Mouse (Mus musculus): ENCODE measurements around the gene Krt39.
A peak's percentile ranks its signal among the peaks of the same experiment; 100 is the strongest.

Krt39 gene

DNA sequence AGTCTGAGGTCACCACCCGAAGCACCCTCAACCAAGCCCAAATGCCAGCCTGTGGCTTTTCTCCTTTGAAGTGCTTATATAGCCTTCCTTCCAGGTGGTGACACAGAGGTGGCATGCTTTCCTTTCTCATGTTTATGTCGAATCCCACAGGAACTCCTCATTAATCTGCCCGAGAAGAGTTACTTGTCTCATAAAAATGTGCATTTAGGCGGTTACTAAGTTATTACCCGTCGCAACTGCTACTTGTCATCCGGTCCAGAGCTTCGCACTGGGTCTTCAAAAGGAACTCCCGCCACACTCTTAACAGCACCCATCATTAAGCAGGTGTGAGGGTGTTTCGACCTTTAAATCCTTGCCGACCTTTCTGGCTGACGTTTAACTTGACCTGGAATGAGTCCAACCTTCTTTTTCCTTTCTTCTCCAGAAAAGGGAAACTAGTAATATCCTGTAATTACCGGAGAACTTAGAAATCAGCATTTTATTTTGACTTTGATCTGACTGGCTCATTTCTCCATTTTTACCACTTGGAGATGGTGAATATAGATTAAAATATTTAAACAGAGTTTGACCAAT lies at the start of gene Krt39:
Gene Krt39, minus strand, starts transcription at position 51 of the 573 bp plus-strand sequence.
- no peak for DNase-seq

DNA sequence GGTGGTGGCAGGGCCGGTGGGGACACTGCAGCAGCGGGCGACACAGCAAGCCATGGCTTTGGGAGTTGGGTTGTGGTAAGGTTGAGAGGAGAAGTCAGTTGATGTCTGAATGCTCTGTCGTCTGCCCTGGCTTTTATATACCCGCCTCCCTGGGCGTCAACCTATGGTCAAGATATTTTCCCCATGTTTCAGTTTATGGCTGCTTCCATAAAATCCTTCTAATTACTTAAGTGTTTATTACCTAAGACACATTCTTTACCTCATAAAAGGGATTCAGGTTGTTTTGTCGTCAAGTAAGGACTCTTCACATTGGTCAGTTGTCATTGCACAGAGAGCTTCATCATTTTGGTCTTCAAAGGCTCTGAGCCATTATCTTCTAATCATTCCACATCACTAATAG lies 45.4 kb upstream of the Krt39 start, which contains the start of gene Krtap3-1:
Gene Krtap3-1, minus strand, starts transcription at position 101 of the 400 bp plus-strand sequence.
- DNase-seq = no peak

DNA sequence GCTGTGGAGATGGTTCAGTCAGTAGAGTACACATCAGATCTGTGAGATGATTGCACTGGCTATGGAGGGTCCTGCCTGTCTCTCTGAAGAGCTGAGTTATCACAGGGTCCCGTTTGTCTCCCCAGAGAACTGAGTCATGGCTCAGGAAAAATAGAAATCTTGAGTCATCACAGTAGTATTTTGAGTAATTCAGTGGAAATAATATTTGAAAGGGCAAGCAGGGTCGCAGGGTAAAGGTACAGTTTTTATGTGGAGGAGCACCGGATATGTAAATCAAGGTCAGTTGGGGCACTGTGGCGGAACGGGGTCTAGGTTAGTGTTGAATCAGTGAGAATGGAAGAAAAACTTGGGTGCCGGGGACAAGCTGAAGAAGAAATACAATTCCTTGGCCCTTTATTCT lies 41.4 kb upstream of the Krt39 start:
- DNase-seq = no peak

DNA sequence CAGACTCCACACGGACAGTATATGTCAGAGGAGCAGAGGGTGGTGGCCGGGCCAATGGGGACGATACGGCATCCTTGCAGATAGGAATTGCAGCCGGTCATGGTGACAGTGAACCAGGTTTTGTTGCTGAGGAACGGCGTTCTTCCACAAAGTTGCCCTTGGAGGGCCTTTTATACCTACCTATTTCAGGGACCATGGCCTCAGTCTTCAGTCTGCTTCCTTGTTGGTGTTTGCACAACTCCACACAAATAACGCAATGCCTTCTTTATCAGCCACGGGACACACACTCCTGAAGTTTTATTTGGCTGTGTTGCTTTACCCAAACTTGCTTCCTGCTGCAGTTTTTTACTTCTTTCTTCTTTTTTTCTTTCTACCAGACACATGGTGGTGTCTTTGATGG lies 38.2 kb upstream of the Krt39 start, which contains the start of gene Gm11939:
Gene Gm11939, minus strand, starts transcription at position 101 of the 400 bp plus-strand sequence.
- no peak for DNase-seq

DNA sequence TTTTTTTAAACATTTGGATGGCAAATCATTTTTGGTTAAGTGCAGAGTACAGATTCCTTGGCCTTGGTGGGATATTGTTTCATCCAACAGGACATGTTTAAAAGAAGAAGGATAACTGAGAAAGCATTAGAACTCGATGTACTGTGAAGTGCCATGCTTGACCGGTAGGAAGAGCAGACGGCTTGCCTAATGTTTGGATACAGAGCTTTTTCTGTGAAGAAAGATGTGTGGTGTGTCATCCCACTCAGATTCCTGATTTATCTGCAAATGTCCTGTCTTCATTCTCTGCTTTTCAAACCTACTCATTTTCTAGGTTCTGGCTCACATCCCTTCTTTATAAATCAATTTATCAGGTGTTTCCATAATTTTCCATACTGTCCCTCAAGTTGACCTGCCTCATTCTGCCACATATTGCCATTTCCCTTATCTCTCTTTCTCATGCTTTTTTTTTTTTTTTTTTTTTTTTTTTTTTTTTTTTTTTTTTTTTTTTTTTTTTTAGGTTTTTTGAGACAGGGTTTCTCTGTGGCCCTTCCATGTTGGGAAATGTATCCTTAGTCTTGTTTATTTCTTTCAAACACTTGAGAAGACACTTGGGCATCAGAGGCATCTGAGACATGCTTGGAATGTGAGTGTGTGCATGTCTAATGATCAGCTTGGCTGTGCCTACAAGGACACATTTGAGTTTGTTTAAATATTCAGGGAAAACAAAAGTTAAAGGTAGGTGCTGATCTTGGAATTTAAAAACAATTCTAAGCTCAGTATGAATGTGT lies 37.0 kb upstream of the Krt39 start:
- DNase-seq = no peak

DNA sequence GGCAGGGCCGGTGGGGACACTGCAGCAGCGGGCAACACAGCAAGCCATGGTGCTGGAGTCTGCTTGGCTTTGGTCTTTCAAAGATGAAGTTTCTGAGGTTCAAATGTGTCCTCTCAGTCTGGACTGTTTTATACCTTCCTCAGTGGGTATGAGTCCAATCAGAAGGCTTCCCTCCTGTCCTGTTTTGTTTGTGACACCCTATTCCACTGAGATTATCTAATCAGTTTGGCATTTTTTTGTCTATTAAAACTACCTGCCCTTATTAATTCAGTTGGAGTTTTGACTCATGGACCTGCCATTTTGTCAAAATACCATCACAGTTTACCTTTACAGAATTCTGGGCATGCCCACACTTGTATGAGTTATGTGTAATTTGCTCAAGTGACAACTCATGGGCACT lies 35.6 kb upstream of the Krt39 start, which contains the start of gene Krtap3-2:
Gene Krtap3-2, minus strand, starts transcription at position 101 of the 400 bp plus-strand sequence.
- no peak for DNase-seq

DNA sequence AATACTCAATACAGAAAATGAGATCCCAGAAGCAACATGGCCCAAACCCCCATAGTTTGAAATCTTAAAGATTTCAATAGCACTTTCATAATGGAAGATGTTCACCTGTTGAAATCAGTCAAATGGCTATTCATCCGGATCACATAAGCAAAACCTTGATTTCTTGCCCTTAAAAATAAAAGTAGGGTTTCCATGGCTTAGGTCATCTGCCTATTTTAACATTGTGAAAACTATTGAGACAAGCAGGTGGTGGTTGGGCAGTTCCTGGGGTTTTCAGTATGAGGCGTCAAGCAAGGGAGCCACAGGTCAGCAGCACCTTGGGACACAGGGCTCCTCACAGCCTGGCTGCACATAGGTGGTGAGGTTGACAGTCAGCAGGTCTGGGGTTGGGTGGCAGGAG lies 35.1 kb upstream of the Krt39 start:
- no peak for DNase-seq

DNA sequence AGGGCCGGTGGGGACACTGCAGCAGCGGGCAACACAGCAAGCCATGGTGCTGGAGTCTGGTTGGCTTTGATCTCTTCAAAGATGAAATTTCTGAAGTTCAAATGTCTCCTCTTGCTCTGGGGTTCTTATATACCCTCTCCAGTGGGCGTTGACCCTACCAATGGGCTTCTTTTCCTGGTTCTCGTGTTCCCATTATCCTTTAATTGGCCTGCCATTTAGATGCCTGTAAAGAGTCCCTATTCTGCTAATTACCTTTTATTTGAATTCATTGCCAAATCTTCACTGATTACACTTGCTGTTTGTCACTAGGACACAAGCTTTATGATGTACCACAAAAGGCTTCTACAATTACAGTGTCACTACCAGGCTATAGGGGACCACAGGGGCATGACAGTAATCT lies 29.6 kb upstream of the Krt39 start, which contains the start of gene Krtap3-3:
Gene Krtap3-3, minus strand, starts transcription at position 101 of the 400 bp plus-strand sequence.
- DNase-seq = no peak

DNA sequence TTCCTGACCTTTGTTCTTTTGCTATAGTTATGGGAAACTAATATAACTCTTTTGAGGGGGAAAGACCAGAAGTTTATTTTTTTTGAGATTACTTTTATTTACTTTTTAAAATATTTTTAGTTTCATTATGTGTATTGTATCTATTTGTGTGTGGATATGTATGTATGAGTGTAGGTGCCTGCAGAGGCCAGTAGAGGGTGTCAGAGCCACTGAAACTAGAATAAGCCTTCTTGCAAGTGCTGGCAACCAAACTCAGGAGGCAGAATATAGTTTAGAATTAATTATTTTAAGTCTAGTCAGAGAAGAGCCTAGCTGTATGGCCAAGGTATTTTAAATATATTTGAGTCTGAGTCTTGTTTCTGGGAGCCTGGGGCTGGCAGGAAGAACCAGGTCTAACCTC lies 26.8 kb upstream of the Krt39 start:
- DNase-seq = no peak

DNA sequence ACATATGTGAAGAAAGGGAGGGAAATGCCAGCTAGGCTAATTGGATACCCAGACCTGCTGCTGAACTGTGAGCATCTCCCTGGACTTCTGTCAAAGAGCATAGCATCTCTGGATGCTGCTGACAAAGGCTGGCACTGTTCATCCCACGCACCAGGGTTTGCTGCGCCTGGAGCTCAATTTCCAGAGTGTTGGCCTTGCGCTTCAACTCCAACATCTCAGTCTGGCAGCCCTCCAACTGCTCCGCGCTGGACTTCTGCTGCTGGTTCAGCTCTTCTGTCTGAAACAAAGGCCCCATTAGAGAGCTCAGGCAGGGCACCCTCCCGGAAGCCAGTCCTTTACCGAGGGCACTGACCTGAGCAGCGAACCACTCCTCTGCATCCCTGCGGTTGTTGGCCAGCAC lies 18.6 kb upstream of the Krt39 start:
- DNase-seq = no peak

DNA sequence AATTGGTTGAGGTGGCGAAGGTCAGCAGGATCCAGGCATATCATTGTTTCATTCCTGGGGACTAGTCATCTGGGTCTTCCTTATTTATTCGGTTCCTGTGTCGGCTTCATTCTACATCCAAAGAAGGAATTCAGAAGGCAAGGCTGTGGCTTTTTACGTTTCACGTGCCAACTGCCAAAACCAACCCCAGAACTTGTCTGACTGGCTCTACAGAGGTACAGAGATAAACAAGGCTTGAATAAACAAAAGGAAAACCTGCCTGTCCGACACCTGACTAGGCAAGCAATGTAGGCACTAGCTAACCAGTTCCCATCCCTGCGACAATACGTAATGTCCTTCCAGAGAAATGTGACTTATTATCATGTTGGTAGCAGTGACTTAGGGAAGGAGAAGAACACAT lies 7.0 kb downstream of the Krt39 start:
- no peak for DNase-seq

DNA sequence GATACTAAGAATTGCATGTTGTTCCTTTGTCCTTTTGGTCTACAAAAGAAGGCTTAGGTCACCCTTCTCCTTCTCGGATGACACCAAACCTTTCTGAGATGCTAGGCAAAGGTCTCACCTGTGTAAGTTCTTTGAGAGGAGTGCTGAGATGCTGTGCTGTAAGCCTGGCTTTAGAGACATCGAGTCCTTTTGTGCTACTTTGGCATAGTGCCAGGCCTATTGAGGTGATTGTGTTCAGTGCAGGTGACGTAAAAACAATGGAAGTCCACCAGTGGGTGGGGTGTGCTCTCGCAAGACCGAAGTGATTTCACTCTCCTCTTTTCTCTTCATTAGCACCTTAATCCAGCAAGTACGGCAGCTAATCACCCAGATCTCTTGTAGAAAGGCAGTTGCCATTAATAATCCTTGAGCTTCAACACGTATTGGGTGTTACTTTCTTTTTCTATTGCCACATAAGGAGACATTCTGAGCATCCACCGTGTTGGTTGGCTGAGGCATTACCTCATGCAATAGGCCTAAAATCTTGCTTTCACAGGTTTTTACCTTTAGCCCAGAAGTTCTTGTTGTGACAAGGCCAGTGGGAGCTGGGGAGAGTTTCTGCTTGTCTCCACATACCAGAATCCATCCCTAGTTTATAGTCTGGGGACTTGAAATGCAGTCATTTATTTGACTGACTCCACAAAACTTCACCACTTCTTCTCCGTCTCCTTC lies 20.9 kb downstream of the Krt39 start:
- DNase-seq = no peak

DNA sequence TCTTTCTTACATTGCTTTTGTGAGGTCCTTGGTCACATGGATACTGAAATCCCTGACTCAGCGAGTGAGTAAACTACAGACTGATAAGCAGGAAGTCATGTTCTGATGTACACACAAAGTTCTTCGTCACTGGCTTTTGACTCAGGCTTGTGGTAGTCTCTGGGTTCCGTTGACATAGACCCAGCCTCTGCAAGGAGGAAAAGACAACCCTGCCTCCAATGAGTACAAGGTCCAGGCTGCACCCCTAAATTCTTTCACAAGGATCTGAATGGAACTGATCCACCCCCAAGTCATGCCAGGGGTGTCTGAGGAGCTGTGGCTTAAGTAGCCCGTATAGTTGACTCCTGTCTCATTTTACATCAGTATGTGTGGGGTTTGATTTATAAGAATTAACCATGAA lies 24.7 kb downstream of the Krt39 start:
- DNase-seq = no peak

DNA sequence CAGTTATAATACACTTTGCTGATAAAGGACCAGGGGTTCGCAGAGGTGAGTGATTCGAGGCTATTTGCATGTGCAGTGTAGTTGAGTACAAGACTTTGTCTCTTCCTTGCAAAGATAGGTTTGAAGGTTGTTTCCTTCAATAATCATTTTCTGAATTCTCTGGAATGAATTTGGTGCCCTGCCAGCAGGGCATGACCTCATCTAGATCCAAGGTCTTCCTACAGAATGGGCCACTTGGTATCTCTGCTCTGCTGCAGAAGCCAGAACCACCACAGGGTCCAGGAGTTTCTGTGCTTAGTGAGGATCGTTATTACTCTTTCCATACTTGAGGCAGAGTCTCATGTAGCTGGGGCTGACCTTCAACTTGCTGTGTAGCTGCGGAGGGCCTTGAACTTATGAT lies 26.4 kb downstream of the Krt39 start:
- DNase-seq = no peak

DNA sequence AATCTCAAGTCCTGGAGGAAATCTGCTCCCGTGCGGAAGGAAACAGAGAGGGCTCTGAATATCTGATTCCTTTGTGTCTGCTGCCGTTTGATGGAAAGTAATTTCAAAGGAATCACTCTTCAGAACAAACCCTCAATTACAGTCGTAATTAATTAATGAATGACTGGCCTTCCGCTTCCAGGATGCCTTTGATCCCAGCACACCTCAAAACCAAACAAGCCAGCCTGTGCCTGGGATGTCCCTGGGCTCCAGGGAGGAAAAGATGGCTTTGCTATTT lies 27.6 kb downstream of the Krt39 start:
- DNase-seq = peak; percentile 4

DNA sequence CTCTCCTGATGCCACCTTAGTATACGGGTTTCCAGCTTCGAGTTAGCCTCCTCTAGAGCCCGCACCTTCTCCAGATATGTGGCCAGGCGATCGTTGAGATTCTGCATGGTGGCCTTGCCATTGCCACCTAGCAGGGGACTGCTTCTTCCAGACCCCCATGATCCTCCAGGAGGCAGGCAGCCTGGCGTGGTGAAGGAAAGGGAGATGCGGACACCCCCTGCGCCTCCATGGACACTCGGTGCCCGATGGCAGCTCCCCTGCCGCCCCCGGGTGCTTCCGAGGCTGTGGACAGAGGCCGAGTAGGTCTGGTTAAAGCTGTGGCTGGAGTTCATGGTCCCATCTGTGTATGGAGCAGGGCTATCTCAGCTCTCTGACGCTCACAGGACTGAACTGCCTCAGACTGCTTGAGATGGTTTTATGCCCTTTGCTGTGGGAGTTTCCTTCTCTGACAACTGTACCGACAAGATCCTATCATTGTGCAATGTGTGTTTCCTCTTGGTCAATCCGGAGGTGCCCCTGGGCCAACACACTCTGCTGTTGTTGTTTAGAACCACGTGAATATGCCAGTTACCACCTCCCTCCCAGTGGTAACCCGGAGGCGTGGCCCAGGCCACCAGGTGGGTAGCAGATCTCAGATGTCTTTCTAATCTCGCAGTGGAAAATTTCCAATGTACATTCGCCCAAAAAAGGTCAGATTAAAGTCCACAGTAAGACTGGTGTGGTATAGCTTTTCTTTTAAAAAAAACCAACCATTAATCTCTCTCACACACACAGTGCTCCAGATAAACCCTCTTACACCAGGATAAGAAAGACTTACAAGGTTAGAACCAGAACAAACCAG lies 28.2 kb downstream of the Krt39 start, which contains the start of gene Krt23:
Gene Krt23, minus strand, starts transcription at position 405 of the 841 bp plus-strand sequence.
- no peak for DNase-seq

DNA sequence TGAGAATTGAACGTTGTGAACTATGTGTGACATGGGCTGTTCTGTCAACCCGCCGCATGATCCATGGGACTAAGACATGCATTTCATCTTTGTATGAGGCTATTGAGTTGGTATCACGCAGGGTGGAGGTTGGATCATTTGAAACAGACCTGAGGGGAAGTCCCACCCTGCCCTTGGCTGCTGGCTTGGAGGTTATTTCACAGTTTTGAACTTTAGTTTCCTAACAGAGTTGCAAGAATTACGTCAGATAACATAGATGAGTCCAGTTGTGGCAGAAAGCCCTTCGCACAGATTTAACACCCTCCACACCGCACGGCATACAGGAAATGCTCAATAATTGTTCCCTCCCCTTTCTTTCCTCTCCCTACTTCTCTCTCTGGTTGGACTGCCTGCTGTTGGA lies 30.1 kb downstream of the Krt39 start:
- no peak for DNase-seq

DNA sequence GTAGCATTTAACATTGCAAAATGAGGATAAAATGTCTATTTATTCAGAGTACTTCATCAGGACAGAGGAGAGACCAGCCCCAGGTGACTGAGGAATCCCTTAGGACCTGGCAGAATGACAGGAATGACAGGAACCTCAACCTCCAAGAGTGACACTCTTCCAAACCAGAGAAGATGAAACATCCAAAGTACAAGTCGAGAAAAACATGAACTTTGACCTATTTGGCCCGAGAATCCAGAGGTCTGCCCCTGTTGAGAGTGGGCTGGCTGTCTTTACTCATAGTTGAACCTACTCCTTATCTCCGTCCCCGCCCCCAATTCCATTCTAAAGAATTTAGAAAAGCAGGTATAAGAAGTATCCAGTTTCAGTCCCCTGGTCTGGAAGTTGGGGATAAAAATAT lies 30.5 kb downstream of the Krt39 start:
- no peak for DNase-seq

DNA sequence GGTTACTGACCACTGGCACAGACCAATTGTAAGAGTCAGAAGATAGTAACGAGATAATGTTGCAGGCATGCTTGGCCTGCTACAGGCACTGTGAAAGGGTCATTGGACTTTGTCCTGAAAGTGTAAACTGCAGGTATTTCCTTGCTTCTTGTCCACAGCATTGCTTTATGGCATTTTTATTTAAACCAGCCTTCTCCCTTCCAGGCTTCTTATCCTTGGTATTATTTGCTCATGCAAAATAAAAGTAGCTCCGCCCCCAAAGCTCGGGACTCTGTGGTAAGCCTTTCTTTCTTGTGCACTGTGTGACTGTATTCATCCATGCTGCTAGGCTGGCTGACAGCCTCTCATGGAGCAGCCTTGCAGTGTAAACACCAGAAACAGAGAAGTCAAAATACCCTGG lies 31.9 kb downstream of the Krt39 start:
- peak; percentile 15 for DNase-seq

DNA sequence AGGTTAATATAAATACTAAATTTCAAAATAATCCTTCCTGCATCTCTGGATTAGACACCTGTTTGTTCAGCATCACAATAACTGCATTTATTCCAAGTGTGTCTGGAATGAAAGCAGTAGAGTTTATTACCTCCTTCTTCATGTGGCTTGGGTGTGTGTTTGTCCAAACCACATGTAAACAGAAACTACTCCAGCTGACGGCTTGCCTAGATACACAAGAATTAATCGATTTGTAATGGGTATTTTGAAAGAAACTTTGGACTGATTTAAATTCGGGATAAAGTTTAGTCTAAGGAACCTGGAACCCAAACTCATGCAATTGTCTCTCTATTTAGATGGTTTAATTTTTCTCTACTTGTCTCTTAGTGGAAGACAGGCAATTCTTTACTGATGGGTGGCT lies 46.2 kb downstream of the Krt39 start:
- no peak for DNase-seq

DNA sequence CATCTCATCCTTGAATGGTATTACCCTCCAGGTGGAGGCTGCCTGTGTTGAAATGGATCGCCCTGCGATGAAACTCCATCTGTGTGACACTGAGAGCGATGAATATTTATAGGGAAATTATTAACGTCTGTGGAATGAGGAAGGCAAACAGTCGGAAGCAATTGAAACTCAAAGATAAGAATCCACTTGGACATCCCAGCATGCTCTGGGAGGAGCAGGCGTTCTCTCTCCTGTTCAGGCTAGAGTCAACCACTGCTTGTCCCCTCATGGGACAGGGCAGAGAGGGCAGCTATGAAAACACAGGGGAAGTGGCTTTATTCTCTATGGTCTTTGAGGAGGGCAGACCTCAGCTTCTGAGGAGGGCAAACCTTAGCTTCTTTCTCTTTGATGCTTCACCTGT lies 47.7 kb downstream of the Krt39 start:
- DNase-seq = no peak

DNA sequence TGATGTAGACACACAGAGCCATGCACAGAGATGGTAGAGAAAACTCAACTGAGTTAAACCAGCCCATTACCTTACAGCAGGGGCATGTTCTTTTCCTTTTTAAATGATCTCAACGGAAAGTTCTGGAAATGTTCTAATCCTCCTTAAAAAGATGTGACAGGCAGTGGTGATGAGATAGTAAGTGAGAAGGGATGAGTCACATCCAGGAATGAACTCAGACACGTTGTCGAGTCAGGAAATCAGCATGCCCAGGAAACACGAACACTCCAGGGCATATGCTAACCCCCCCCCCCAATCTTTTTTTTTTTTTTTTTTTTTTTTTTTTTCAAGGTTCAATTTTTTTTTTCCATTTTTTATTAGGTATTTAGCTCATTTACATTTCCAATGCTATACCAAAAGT lies 48.7 kb downstream of the Krt39 start:
- no peak for DNase-seq

DNA sequence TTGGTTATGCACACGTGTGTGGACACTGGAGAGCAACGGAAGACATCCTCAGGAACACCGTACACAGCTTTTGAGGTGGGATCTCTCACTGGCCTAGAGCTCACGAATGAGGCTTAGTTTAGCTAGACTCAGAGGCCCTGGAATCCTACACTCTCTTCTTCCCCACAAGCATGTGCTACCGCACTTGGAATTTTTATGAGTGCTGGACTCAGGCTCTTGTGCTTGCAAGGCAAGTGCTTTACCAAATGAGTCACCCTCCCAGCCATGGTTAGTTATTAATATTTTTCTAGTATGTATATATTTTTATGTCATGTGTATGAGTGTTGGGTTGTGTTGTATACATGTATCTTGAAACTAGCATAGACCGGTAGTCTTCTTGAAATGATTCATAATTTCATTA lies 49.2 kb downstream of the Krt39 start:
- DNase-seq = no peak

All from embryo, embryonic 11 days (tissue).